Mouse (Mus musculus): ENCODE data around the gene Ctss. TPM values are rescaled to one million over a fixed set of nuclear protein-coding genes. Genes with fewer than 3 reads are reported as not detected.

Ctss gene
- 13.0 and 16.1 TPM in 2 replicates for polyA plus RNA-seq (2012; rRNA removed)

DNA sequence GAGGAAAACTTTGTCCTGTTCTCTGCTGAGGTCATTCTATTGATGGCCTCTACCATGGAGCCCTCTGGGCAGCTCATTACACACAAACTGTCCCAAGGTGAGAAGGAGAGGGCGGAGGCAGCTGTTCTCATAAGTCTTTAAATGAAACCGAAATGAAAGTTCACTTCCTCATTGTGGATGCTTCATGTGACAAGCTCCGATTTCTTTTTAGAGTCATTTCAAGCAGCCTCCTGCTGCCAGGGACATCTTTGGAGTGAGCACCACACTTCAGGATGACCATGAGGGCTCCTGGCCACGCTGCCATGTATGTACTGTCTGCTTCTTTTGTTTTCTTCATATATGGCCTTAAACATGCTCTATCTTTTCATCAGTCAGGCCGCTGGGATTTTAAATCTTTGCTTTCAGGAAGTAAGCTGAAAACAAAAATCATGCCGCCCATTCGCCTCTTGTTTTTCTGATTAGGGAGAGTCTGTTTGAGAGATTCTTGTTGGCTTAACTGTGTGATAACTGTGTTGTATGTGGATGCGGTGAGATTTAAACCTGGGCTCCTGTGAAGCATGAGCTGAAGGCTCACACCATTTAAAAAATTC lies at the start of gene Ctss:
Gene Ctss, plus strand, starts transcription at position 165 of the 590 bp plus-strand sequence.

DNA sequence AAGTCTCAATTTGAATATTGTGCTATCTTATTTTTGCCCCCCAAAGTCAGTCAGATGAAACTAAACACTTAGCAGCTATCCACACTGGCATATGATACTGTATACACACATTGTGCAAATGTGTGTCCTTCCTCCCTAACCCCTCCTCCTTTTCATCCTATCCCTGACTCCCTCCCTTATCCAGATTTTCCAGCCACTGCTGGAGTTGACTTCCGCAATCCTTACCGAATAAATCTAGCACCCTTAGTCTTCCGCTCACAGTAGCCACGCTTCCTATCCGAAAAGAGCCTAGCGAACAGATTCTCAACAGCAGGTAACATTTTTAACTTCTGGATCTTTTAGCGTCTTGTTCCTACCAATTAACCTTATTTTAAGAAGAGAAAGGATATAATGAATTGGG lies 27.6 kb upstream of the Ctss start, which contains the start of gene Ctsk:
Gene Ctsk, plus strand, starts transcription at position 233 of the 400 bp plus-strand sequence.

DNA sequence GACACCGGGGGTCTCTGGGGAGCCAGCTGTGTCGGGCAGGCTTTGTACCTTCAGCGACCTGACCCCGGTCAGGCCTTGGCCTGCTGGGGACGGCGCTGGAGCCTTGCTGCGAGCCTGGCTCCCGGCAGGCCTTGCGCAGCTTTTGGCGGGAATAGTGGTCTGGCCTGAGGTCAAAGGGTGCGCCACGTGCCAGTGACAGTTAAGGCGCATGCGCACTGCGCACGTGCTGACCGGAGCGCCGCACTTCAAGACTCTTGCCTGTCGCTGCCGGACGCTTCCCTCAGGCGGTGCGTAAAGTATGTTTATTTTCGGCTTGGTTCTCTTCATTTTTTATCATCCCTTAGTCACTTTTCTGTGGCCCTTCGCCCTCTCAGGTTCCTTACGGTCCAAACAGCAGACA lies 32.9 kb downstream of the Ctss start, which contains the start of gene Hormad1:
Gene Hormad1, plus strand, starts transcription at position 241 of the 400 bp plus-strand sequence.

DNA sequence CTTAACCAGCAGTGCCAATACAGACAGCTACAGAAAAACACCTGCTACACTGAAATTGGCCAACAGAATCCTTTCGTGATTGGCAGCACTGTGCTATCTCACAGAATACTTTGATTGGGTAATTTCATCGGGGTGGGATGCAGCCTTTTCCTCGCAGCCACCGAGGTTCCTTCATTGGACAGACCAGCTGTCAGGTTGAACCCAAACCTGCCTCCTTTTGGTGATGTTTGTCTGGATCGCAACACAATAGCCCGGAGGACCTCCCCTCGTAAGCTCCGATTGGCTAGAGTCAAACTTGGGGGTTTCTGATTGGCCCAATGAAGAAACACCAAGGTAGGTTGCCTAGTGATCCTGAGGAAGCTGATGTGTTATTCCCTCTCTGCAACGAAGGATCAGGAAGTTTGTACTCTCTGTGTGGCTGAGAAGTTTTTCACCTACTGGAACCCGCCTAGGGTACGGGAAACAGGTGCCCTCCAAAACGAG lies 62.1 kb downstream of the Ctss start, which contains the start of gene Golph3l:
Gene Golph3l, plus strand, starts transcription at position 331 of the 483 bp plus-strand sequence.

Other genes starting within 250 kb of the Ctss start
- 41.0 and 44.1 TPM in 2 replicates for gene Mindy1, start 245.4 kb upstream of the Ctss start, polyA plus RNA-seq (2012; rRNA removed)
- gene Prune1, start 244.7 kb upstream of the Ctss start, polyA plus RNA-seq (2012; rRNA removed): 54.9 and 56.2 TPM in 2 replicates
- 1.3 and 1.7 TPM in 2 replicates for gene Anxa9, start 219.6 kb upstream of the Ctss start, polyA plus RNA-seq (2012; rRNA removed)
- gene Cers2, start 212.0 kb upstream of the Ctss start, polyA plus RNA-seq (2012; rRNA removed): 98.7 and 117 TPM in 2 replicates
- 57.1 and 59.2 TPM in 2 replicates for gene Setdb1, start 169.6 kb upstream of the Ctss start, polyA plus RNA-seq (2012; rRNA removed)
- gene 4930558C23Rik, start 123.9 kb upstream of the Ctss start, polyA plus RNA-seq (2012; rRNA removed): not detected in 2 replicates
- gene Arnt, start 92.4 kb upstream of the Ctss start, polyA plus RNA-seq (2012; rRNA removed): 31.4 and 34.2 TPM in 2 replicates
- 13.9 and 26.2 TPM in 2 replicates for gene Ctsk, start 27.5 kb upstream of the Ctss start, polyA plus RNA-seq (2012; rRNA removed)
- gene Hormad1, start 32.9 kb downstream of the Ctss start, polyA plus RNA-seq (2012; rRNA removed): not detected in 2 replicates
- 23.0 and 28.0 TPM in 2 replicates for gene Golph3l, start 62.1 kb downstream of the Ctss start, polyA plus RNA-seq (2012; rRNA removed)
- 50.3 and 55.0 TPM in 2 replicates for gene Ensa, start 98.2 kb downstream of the Ctss start, polyA plus RNA-seq (2012; rRNA removed)
- gene Mcl1, start 132.0 kb downstream of the Ctss start, polyA plus RNA-seq (2012; rRNA removed): 68.8 and 72.7 TPM in 2 replicates
- gene Adamtsl4, start 161.1 kb downstream of the Ctss start, polyA plus RNA-seq (2012; rRNA removed): 0.23 and 0.59 TPM in 2 replicates
- gene Ecm1, start 212.8 kb downstream of the Ctss start, polyA plus RNA-seq (2012; rRNA removed): 17.1 and 18.8 TPM in 2 replicates
- gene Tars2, start 233.4 kb downstream of the Ctss start, polyA plus RNA-seq (2012; rRNA removed): 44.4 and 45.8 TPM in 2 replicates